Mouse (Mus musculus) layer of hippocampus, postnatal 10 days (tissue): ENCODE data around the gene Sox9. TPM values are rescaled to one million over a fixed set of nuclear protein-coding genes. Genes with fewer than 3 reads are reported as not detected.

Experiments
- DNase-seq, 2 experiments: peaks; one replicate each; pipeline ENCODE4 v3.0.0; 2021; ENCODE audit warnings: low spot score in 2 of 2
- total RNA-seq, 2 experiments: library from RNA; stranded (reverse); gene quantifications; 2 replicates each; pipeline ENCODE4 v1.2.3; 2021

Sox9 gene
- total RNA-seq, 2 experiments from 2014 or later, result 27.7 to 30.2 TPM

DNA sequence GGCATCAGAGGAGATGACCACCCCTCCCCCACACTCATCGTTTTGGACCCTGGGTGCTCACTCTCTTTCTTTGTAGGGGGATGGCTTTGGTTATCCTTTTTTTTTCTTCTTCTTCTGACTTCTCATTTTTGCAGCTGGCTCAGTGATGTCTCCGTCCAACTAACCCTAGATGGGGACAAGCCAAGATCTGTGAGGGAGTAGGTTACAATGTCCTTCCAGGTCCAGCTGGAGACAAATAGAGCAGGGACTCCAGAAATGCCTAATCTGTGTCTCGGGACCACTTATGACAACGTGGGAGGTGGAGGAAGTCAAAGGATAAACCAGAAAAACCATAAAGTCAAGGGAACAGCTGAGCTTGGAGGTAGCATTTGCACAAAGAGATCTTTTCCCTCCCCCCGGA is 14.4 kb downstream of the Sox9 start:
- no peak for DNase-seq

DNA sequence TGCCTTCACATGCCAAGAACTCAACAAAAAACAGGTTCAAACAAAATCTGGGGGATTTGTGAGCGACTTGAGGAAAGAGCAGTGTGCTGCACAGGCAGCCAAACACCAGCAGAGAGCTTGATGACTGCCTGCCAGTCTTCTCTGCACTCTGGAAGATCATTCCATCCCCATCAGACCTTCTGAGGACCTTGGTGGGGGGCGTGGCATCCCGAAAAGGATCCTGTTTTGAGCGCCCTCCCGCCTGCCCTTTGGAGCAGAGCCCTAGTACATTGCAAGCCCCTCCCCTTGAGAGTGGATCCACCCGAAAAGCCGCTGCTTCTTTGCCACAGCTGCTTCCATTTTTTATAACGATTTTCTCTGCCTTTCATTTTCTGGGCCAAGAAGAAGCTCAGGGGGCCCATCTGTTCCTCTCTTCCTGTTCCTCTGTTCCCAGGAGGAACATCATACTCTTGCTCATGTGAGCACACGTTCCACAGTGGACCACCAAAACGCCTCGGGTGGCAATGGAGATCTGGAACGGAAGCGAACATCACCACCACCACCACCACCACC is 16.9 kb downstream of the Sox9 start:
- peak; percentile 34 to 35 for DNase-seq

DNA sequence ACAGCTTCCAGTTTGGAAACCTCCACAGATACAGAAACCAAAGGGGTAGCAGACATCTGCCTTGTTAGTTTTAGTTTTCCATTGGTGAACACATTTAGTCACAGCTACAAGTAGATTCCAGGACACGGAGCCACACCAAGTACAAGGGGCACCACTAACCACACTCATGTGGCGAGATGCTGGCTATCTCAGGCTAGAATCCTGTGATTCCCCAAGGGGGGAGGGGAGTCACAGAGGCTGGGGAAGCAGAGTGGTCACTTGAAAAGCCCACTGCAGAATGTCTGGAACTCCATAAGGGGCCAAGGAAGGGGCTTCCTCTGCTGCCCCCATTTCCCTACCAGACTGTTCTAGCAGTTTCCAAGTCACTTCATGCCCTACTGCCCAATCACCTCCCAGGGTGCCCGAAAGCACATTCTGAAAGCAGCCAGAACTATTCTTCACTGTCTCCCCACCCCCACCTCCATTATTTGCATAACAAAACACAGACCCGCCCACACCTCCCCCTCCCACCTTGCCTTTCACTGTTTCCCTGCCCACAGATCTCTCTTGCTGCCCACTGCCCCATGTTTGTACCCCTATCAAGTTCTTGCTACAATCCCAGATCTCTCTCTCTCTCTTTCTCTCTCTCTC is 19.3 kb downstream of the Sox9 start:
- DNase-seq, result no peak

DNA sequence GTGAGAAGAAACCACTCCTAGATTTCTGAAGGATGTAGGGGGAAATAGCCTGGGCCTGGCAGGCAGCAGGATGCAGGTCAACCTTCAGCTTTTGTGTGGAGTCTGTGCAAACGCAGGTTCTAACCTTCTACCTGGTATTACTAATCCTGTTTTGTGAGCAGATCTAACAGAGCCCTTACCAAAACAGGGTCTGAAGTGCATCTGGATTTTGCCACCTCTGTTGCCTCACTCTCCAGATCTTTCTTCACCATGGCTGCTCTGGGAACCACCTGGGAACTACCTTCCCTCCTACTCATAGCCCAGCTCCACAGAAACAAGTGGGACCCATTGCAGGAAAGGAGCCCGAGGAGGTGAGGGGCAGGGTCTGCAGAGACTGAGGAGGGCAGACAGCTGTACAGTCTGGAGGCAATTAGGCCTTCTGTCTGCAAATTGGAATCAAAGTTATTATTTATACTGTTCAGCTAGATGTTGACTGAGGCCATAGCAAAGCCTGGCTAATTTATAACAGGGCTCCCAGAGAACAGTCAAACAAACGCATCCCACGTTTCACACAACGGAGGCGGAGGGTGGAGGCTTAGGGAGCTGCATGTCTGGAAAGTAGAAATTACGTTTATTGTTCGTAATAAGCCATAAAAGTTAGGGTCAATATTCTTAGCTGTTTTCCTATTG is 25.9 kb downstream of the Sox9 start:
- DNase-seq, result no peak

DNA sequence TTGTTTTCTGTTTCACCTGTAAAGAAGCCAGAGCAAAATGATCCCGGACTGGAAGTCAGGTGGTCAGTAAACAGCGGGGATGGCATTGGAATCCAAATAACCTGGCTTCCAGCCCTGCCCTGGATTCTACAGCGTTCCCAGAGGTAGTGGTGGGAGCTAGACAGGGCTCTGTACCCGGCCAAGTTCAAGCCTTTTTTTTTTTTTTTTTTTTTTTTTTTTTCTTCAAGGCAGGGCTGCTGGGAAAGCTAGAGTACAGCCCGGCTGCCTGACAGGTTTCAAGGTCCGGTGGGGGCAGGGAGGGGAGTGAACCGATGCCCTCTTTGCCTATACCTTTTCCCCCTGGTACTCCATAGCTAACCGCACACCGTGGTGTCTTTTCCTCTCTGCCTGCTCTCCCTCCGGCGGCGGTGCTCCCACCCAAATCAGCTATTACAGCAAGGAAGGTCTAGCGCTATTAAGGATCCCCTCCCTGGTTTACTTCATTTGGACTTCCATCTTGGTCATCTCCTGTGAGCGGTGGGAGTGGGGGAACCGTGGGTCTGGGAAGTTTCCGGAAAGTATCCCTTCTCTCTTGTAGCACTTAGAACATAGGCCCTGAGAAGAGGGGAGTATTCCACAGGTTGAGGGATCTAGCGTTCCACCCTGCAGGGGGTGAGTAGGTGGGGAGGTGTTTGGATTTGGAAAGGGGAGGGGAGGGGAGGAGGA is 28.6 kb downstream of the Sox9 start:
- peak; percentile 56 to 64 for DNase-seq

DNA sequence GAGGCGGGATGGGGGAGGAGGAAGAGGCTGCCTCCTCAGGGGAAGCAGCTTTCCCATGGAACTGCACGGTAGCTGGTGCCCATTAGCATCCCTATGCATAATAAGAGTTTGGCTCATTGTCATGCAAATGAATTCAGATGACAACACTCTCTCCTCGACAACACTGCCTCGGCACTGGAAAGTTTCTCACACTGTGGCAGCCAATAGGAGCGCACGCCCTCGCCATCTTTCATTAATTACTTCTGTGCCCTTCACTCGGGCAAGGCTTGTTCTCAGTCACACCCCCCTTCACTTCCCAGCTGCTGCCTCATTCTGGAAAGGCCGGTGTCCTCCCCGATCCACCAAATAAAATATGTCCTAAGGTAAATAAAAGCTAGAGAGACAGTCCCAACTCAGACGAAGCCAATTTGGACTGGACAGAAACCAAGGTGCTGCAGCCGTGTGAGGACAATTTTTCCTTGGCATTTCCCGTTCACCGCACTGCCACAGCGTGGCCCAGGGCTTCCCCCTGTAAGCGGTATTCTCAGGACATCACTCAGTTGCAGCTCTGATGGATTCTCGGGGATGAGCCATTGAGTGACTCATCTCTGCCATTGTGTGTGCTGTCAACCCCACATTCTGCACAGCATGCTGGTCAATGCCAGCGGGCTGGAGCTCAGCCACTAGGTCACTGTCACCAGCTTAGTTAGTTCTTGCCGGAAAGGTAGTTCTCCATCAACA is 29.3 kb downstream of the Sox9 start:
- DNase-seq, result peak; percentile 41 to 58

DNA sequence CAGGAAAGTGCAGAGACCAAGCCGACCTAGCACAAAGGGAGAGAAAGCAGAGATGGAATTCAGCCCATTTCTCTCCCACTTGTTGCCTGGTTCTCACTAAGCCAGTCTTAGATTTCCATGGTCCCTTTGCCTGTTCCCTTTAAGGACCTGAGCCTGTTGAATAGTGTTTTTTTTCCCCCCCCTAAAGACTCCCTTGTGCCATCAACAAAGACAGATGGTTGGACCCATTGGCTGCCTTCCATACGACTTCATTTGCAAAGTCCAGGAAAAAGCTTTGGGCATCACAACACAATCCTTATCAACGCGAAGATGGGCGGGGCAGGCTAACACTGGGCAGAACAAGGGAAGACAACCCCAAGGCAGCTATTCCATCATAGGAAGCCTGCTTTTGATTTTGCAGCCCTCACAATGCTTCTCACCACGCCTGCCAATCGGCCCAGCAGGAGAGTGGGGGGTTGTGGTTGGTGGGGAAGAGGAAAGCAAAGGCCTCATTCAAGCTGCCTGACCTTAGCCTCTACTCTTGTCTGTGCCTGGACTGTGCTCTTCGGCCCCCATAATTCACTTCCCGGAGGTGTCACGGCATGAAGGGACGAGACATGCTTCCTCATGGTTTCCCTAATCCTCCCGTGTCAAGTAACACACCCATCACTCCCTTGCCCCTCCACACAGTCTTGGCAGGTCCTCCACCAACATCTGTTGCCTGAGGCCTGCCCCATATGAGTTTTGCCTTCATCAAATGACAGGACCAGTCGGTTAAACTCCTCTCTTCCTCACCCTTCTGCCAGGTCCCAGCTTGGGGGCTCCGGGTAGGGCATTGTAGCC is 36.0 kb downstream of the Sox9 start:
- peak in 1 of 2 experiments; percentile 20 for DNase-seq

DNA sequence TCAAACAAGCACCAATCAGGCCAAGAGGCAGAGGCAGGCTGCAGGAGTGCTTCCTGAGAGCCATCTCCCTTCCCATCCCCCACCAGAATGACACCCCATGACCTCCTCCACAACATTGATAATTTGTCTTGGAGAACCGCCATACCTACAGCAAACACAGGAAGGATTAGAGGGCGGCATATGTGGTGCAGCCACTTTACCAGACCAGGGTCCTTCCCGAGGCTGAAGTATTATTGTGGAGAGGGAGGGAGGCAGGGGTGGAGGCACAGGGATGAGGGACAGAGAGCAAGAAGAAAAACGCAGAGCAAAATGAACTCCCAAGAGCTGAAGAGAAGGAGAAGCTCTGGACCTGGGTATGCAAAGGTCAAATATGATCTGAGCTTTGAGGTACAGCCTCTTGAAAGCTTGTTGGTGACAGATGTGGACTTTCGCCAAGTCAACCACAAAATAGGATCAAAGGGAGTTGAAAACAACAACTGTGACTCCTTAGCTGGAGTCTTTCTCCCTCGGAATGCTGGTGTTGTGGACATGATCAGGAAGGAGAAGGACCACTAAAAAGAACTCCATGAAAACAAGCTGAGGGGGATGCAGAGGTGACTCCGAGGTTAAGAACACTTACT is 36.7 kb downstream of the Sox9 start:
- no peak for DNase-seq

DNA sequence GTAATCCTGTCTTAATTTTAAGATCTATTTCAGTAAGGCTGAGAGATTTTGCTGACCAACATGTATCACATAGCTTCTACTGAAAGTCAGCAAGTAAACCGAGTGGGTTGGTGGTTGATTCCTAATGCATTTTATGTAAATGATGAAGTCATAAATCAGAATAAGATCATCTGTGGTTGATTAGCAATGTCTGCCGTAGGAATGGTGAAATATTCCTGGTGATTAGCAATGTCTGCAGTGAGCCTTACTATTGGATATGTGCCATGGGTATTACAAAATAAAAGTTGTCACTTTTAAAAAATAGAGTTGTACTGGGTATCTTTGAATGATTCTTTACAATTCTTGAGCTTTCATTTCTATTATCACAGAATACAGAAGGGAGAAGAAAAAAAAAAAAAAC is 39.5 kb downstream of the Sox9 start:
- no peak for DNase-seq

DNA sequence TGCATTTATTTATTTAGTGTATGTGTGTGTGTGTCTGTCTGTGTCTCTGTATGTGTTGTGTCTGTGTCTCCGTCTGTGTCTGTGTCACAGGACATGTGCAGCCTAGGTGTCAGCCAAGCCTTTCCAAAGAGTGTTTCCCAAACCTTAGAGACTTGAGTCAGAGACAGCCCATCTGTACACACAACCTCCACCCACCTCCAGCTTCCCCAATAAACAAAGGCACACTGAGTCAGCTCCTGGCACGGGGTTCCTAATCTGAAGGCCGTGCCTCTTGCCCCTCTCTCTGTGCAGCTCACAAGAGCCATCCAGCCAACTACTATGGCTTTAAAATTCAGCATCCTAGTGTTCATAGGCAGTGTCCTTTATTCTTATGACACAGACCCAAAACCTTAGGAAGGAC is 42.1 kb downstream of the Sox9 start:
- no peak for DNase-seq

DNA sequence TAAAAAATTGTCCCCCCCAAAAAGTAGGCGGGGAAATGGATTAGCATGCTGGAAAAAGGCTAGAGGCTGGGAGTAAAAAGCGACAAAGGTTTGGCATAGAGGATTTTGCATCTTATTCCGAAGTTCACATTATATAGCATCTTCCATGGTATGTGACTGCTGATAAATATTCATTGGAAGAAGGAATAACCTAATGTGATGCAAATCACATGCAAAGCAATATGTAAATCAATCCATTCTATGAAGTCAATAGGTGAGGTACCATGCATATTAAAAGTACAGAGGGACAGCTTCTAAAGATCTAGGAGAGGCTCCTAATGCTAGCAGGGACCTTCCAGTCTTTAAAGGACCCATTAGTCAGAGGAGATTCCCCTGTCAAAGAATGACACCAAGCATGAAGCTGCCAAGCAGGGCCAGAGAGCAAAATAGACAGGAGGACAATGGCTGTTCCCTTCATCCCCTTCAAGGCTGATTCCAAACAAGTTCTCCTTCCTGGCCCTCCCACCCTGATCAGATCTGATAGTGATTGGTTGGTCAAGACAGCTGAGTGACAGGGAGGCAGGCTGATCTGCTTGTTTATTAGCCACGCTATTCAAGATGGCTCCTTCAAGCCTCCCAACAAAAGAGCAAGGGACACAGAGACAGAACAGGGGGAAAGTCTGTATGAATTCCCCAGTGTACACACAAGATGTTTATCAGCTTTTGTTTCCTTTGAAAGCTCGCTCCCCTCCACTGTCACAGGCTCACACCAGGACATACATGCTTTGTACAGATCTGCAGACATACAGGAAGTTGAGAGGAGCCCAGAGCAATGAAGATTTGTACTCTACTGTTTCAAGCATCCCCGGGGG is 44.4 kb downstream of the Sox9 start:
- no peak for DNase-seq

DNA sequence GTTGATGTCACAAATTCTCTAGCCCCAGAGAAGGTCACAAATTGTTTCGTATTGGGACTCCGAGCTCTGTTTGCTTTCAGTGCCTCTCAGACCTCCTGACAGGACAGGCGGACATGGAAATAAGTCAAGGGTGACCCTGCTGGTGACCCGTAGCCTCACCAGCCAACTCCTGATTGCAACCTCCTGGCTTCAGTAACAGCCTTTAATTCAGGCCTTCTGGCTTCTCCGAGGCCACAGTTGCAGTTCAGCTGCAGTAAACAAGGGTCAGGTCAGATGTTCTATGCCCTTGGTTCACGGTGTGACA is 45.0 kb downstream of the Sox9 start:
- DNase-seq, result no peak

DNA sequence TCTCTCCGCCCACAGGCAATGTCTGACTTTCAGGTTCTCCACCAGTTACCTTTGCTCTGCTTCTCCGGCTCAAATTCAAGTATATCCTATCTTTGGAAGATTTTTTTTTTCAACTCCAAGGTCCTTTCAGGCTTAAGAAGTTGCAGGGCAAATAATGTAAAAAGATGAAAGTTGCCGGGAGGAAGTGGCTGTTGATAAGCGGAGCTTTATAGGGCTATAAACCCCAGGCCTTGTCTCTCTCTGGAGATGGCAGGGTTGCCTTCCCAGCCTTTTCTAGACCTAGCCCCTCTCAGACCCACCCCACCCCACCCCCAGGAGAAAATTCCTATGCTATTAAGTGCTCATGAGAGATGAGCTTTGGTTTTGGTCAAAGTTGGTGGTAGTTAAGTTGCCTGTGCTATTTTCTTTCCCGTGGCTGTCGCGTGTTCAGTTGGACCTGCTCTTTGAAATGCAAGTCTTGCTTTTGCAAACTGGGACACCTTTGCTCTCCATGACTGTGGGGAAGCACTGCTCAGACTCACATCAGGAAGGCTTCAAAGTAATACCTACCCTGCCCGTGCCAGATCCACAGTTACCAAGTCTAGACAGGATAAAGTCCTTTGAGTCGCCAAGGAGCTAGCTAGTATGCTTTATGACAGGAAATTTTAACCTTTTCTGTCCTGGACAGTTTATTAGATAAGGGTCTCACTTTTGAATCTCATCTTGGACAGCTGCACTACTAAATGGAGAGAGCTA is 46.7 kb downstream of the Sox9 start:
- no peak for DNase-seq

DNA sequence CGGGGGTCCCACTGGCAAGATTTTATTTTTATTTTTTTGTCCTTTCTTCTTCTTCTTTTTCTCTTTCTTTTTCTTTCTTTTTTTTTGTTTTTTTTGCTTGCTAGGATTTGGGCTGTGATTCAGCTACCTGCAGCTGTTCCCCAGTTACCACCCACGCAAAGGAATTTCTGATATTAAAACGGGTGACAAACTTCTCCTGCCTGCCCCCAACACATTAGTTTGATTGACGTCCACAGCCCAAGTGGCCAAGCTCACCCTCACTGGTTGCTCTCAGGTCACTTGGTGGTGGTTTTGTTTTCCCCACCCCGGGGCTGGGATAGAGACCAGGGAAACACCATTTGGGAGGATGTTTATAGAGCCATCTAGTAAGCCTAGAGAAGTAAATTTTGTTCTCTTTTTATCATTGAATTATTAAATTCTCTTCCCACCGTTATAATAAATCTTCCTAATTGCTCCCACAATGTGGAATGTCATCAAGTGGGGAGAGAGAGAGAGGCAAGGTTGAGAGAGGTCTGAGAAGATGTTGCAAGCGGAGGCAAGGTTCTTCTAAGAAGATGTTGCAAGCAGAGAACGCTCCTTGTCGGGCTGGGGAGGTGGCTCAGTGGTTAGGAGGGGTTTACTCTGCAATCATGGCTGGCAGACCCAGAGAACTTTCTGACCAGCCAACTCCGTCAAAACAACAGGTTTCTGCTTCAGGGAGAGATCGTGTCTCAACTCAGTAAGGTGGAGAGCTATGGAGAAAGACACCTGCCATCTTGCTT is 52.4 kb downstream of the Sox9 start:
- DNase-seq, result no peak

DNA sequence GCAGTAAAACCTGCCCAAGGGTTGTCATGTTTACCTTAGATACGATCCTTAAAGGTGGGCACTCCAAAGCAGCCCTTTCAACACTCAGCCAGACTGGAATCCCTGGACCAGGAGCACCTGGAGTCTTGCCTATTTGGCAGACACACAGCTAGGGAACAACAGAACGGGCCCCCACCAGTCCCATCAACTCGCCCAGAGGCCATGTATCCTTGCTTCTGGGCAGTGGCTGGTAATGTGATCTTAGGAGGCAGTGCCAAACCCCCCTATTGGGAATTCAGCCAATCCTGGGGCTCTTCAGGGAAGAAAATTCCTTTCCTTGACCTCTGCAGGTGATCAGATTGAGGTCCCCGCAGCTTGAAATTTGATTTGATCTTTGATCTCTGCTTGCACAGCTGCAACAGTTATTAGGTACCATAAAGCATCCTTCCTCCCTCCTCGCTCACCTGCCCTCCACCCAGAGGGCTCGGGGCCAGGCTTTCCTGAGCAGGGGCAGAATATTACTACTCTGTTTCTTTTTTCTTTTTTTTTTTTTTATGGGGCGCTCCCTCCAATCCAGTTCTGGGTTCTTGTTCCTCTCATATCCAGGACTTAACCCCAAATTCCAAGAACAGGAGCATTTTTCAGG is 53.6 kb downstream of the Sox9 start:
- DNase-seq, result no peak
